Mouse (Mus musculus): ENCODE measurements around the gene Prkag2.

- TF ChIP-seq CTCF (IDR thresholded peaks at IDR 0.05; ENCODE audit: low read depth, low read length) (no peak), GATA1 (IDR thresholded peaks at IDR 0.05; ENCODE audit: borderline replicate concordance, low read length) (no peak), TAL1 (conservative IDR thresholded peaks at IDR 0.05; ENCODE audit: low read depth, low read length) (no peak), POLR2AphosphoS5 (IDR thresholded peaks at IDR 0.05; ENCODE audit: insufficient replicate concordance, low read depth, low read length) (no peak)
Measured at GRCm38 (mm10) chr5:24873221-24873620, 227.2 kb downstream of the Prkag2 start.

All from G1E (cell line).